Mouse (Mus musculus): Measurements from ENCODE around the gene Rrbp1. TPM values are rescaled to one million over a fixed set of nuclear protein-coding genes. Genes with fewer than 3 reads are reported as not detected.

The Rrbp1 gene
- 78.1 and 90.8 TPM in 2 replicates for polyA plus RNA-seq (2015; fragmentation: Nextera tagmentation; extraction: Ambion mirVana)

GRCm38 (mm10) chr2:144011080-144011551 is at the start of gene Rrbp1:
TSS of gene Rrbp1 (minus strand) at chr2:144011263.
- H3K9me3 ChIP-seq (replicated peaks): no peaks in the 10 kb centered on the region
- peak within 1 kb of the TSS; percentile 93 for H3K4me3 ChIP-seq (replicated peaks)
- H3K4me2 ChIP-seq: peak within 1 kb of the TSS; percentile 65
- 0 out of 2 replicates have a peak, but pooled peaks cover 10% of the 10 kb centered on the region for H3K36me3 ChIP-seq
- H3K27me3 ChIP-seq: no peaks in the 10 kb centered on the region
- peak within 1 kb of the TSS; percentile 97 for H3K27ac ChIP-seq
- H3K9ac ChIP-seq: peak within 1 kb of the TSS; percentile 92
- H3K4me1 ChIP-seq: peaks cover 43% of the 10 kb centered on the region
- peak; percentile 98 for ATAC-seq (replicated peaks; ENCODE audit: low FRiP score)
- under 1% methylated on average over 51 of the region's 53 CpGs for WGBS

DNA sequence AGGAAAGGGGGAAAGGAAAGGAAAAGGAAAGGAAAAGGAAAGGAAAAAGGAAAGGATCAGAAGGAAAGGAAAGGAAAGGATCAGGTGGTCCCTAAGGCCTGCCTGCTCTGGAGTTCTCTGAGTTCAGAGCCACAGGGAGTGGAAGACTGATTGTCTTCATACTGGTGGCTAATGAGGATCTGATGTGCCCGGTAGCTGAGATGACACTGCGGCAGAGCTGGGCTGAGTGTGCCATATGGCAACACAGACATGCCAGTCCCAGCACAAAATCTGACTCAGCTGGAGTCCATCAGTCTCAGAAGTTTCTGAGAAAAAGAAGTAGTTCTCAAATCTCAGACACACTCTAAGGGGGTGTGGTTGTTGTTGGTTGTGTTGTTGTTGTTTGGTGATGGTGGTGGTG is 46.7 kb upstream of the Rrbp1 start:
- no peaks in the 10 kb centered on the region for H3K9me3 ChIP-seq (replicated peaks)
- 67% methylated on average over 2 of the region's 2 CpGs for WGBS
- no peaks in the 10 kb centered on the region for H3K36me3 ChIP-seq
- H3K27ac ChIP-seq: no peak overlapping the region
- H3K4me2 ChIP-seq: no peak overlapping the region
- H3K4me3 ChIP-seq (replicated peaks): no peak overlapping the region
- no peaks in the 10 kb centered on the region for H3K4me1 ChIP-seq
- H3K9ac ChIP-seq: no peak overlapping the region
- no peak for ATAC-seq (replicated peaks; ENCODE audit: low FRiP score)
- no peaks in the 10 kb centered on the region for H3K27me3 ChIP-seq

GRCm38 (mm10) chr2:144052410-144053065 is 41.5 kb upstream of the Rrbp1 start:
- H3K4me1 ChIP-seq: no peaks in the 10 kb centered on the region
- WGBS: 90% methylated on average over 8 of the region's 8 CpGs
- no peak overlapping the region for H3K4me3 ChIP-seq (replicated peaks)
- ATAC-seq (replicated peaks; ENCODE audit: low FRiP score): no peak
- no peak overlapping the region for H3K27ac ChIP-seq
- no peaks in the 10 kb centered on the region for H3K27me3 ChIP-seq
- H3K9ac ChIP-seq: no peak overlapping the region
- no peak overlapping the region for H3K4me2 ChIP-seq
- no peaks in the 10 kb centered on the region for H3K9me3 ChIP-seq (replicated peaks)
- no peaks in the 10 kb centered on the region for H3K36me3 ChIP-seq

- no peak overlapping the region for H3K9ac ChIP-seq
- H3K4me2 ChIP-seq: no peak overlapping the region
- H3K27me3 ChIP-seq: no peaks in the 10 kb centered on the region
- H3K36me3 ChIP-seq: no peaks in the 10 kb centered on the region
- no peak overlapping the region for H3K4me3 ChIP-seq (replicated peaks)
- H3K27ac ChIP-seq: no peak overlapping the region
- H3K4me1 ChIP-seq: 0 out of 2 replicates have a peak, but pooled peaks cover 5% of the 10 kb centered on the region
- H3K9me3 ChIP-seq (replicated peaks): no peaks in the 10 kb centered on the region
- WGBS: 85% methylated on average over 6 of the region's 6 CpGs
- ATAC-seq (replicated peaks; ENCODE audit: low FRiP score): no peak
These were observed 39.8 kb upstream of the Rrbp1 start for GRCm38 (mm10) chr2:144050861-144051260.

- H3K27me3 ChIP-seq: no peaks in the 10 kb centered on the region
- no peak overlapping the region for H3K4me2 ChIP-seq
- no peak for ATAC-seq (replicated peaks; ENCODE audit: low FRiP score)
- no peak overlapping the region for H3K27ac ChIP-seq
- no peaks in the 10 kb centered on the region for H3K36me3 ChIP-seq
- 0 out of 2 replicates have a peak, but pooled peaks cover 5% of the 10 kb centered on the region for H3K4me1 ChIP-seq
- WGBS: 79% methylated on average over 8 of the region's 8 CpGs
- no peak overlapping the region for H3K4me3 ChIP-seq (replicated peaks)
- H3K9me3 ChIP-seq (replicated peaks): no peaks in the 10 kb centered on the region
- H3K9ac ChIP-seq: no peak overlapping the region
These were observed 39.1 kb upstream of the Rrbp1 start for GRCm38 (mm10) chr2:144050146-144050680.

- WGBS: 71% methylated on average over 11 of the region's 11 CpGs
- H3K4me1 ChIP-seq: 0 out of 2 replicates have a peak, but pooled peaks cover 5% of the 10 kb centered on the region
- H3K27ac ChIP-seq: no peak overlapping the region
- H3K9me3 ChIP-seq (replicated peaks): 0 out of 2 replicates have a peak, but pooled peaks cover 4% of the 10 kb centered on the region
- no peak overlapping the region for H3K4me2 ChIP-seq
- no peaks in the 10 kb centered on the region for H3K27me3 ChIP-seq
- no peak for ATAC-seq (replicated peaks; ENCODE audit: low FRiP score)
- H3K9ac ChIP-seq: no peak overlapping the region
- H3K36me3 ChIP-seq: no peaks in the 10 kb centered on the region
- H3K4me3 ChIP-seq (replicated peaks): no peak overlapping the region
These were observed 35.9 kb upstream of the Rrbp1 start for GRCm38 (mm10) chr2:144046916-144047315.

DNA sequence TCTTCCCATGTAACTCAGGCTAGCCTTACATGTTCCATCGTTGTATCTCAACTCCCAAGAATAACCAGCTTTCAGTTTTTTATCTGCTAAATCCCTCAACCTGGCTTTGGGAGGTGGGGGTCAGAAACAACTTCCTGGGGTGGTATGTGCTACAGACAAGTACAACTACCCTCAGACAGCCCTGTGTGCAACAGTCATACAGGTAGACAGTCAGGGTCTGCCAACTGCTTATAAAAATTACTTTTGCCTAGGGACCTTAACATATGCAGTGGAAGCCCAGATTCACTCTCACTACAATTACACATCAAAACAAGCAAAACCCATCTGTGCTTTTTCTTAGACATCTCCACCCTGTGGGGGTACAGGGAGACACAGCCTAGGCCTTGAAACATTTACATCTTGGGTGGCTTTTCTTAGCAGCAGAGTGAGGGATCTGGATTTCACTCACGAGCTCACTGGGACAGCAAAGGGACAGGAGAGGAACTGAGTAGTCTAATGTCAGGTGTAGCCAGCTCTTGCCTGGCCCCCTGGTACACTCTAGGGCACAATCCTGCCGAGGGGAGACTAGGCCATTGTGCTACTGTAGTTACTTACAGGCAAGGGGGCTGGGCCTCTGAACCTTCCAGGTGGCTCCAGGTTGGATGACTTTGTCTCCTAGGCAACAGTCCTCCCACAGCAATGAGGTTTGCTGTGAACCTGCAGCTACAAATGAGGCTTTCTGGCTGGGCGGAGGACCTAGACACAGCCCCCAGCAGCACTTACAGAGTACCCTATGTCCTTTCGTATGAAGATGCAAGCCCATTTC is 34.9 kb upstream of the Rrbp1 start:
- Histone ChIP-seq H3K4me1 (0 out of 2 replicates have a peak, but pooled peaks cover 5% of the 10 kb centered on the region), H3K4me2 (no peak overlapping the region), H3K27me3 (no peaks in the 10 kb centered on the region), H3K36me3 (no peaks in the 10 kb centered on the region), H3K27ac (no peak overlapping the region), H3K9me3 (replicated peaks) (0 out of 2 replicates have a peak, but pooled peaks cover 4% of the 10 kb centered on the region), H3K4me3 (replicated peaks) (no peak overlapping the region), H3K9ac (no peak overlapping the region)
- no peak for ATAC-seq (replicated peaks; ENCODE audit: low FRiP score)
- 70% methylated on average over 5 of the region's 5 CpGs for WGBS

DNA sequence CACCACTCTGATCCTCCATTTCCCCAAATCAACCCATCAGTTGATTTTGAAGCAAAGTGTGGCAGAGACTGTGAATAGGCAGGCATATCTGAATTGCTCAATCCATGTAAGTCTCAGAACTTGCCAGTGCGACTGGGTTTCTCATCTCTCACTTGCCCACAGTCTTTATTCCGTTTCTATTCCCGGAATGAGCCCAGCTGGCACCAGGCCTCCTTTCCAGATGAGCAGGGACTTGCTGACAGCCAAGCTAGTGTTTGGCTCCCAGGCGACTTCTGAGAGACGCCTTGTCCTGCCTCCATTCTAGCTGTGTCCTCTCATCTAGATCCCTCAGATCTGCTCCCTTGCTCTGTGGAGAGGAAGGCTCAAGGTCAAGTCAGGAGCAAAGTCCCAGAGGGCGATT is 33.7 kb upstream of the Rrbp1 start:
- no peak for ATAC-seq (replicated peaks; ENCODE audit: low FRiP score)
- Histone ChIP-seq H3K4me1 (0 out of 2 replicates have a peak, but pooled peaks cover 5% of the 10 kb centered on the region), H3K4me3 (replicated peaks) (no peak overlapping the region), H3K9me3 (replicated peaks) (0 out of 2 replicates have a peak, but pooled peaks cover 4% of the 10 kb centered on the region), H3K36me3 (no peaks in the 10 kb centered on the region), H3K4me2 (no peak overlapping the region), H3K9ac (no peak overlapping the region), H3K27ac (no peak overlapping the region), H3K27me3 (no peaks in the 10 kb centered on the region)
- 76% methylated on average over 6 of the region's 6 CpGs for WGBS

- Histone ChIP-seq H3K27me3 (no peaks in the 10 kb centered on the region), H3K4me1 (no peaks in the 10 kb centered on the region), H3K4me3 (replicated peaks) (no peak within 1 kb of the TSS), H3K27ac (no peak within 1 kb of the TSS), H3K9me3 (replicated peaks) (no peaks in the 10 kb centered on the region), H3K4me2 (no peak within 1 kb of the TSS), H3K9ac (no peak within 1 kb of the TSS), H3K36me3 (no peaks in the 10 kb centered on the region)
- no peak for ATAC-seq (replicated peaks; ENCODE audit: low FRiP score)
- 86% methylated on average over 2 of the region's 2 CpGs for WGBS
These were observed 21.6 kb upstream of the Rrbp1 start, which contains the start of gene Banf2 for GRCm38 (mm10) chr2:144032664-144033063. TSS of gene Banf2 (plus strand) at chr2:144033059.

DNA sequence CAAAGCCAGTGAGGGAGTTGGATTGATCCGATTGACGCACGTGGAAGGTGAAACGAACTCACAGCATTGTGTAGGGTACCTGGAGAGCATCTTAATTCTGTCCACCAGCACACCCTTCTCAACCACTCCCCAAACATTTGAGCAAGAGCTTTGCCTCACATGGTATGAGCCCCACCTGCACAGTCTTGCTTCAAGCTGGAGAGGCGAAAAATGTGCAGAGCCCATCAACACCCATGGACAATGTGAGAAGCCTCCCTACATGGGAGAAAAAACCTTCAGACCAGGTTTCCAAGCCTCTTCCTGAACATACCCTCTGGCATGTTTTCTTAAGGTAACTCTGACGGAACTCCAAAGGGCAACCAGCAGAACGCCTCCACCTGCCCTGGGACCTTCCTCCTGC is 19.7 kb upstream of the Rrbp1 start:
- no peaks in the 10 kb centered on the region for H3K4me1 ChIP-seq
- H3K4me2 ChIP-seq: no peak overlapping the region
- ATAC-seq (replicated peaks; ENCODE audit: low FRiP score): no peak
- no peaks in the 10 kb centered on the region for H3K27me3 ChIP-seq
- 90% methylated on average over 7 of the region's 7 CpGs for WGBS
- H3K9me3 ChIP-seq (replicated peaks): no peaks in the 10 kb centered on the region
- no peak overlapping the region for H3K9ac ChIP-seq
- H3K36me3 ChIP-seq: no peaks in the 10 kb centered on the region
- no peak overlapping the region for H3K27ac ChIP-seq
- H3K4me3 ChIP-seq (replicated peaks): no peak overlapping the region

DNA sequence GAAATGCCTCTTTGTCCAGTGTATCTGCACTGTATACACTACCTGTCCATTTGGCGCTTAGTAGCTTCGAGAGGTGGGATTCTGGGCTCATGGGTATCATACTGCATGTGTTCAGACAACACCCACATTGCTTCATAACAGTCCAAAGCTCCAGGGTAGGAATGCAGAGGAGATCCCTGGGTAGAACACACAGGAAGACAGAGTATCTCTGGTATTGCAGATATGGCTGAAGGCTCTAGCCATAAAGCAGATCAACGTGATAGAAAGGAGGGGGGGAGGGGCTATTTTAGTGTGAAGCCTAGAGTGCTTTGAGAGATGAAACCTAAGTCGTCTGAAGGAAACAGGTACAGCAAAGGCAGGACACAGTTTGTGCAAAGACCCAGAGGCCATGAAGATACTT is 15.4 kb upstream of the Rrbp1 start:
- ATAC-seq (replicated peaks; ENCODE audit: low FRiP score): no peak
- Histone ChIP-seq H3K27ac (no peak overlapping the region), H3K9me3 (replicated peaks) (no peaks in the 10 kb centered on the region), H3K4me3 (replicated peaks) (no peak overlapping the region), H3K9ac (no peak overlapping the region), H3K36me3 (no peaks in the 10 kb centered on the region), H3K4me2 (no peak overlapping the region), H3K4me1 (peaks cover 8% of the 10 kb centered on the region; the same call in 1 of the 2 replicates), H3K27me3 (no peaks in the 10 kb centered on the region)
- WGBS: 63% methylated on average over 4 of the region's 4 CpGs

DNA sequence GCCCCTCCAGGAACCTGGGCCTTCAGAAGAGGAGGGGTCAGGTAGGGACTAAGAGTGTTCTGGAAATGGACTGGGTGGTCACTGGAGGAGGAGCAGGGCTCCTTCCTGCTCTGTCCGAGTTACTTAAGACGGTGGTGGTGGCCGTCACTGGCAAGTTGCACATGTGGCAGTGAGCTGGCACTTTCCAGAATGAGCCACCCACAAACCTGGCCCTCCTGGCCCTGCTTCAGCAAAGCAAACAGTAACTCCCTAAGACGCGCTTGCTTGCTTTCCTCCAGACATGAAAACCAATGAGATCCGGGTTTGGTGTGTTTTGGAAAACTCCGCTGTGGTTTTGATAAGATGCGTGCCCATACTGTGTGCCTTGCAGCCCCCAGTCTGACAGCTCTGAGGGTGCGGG is 14.3 kb upstream of the Rrbp1 start:
- Histone ChIP-seq H3K4me2 (no peak overlapping the region), H3K9me3 (replicated peaks) (no peaks in the 10 kb centered on the region), H3K4me3 (replicated peaks) (no peak overlapping the region), H3K27me3 (no peaks in the 10 kb centered on the region), H3K27ac (no peak overlapping the region), H3K36me3 (no peaks in the 10 kb centered on the region), H3K9ac (no peak overlapping the region), H3K4me1 (peaks cover 8% of the 10 kb centered on the region; the same call in 1 of the 2 replicates)
- no peak for ATAC-seq (replicated peaks; ENCODE audit: low FRiP score)
- WGBS: 64% methylated on average over 9 of the region's 9 CpGs
